Mouse (Mus musculus) 3134 (cell line): ENCODE measurements around the gene Trim17.
"Not testable (repeated sequence)": the region's sequence is repeated elsewhere in the genome, so short reads cannot be mapped to it uniquely, and the experiment has no call there.

Source experiments
- DNase-seq: peaks from one replicate; pipeline ENCODE4 v3.0.0-alpha.2; 2011; ENCODE audit warnings: low spot score; ENCODE audit not compliant: insufficient read length; ENCODE audit errors: extremely low read depth

The Trim17 gene

DNA sequence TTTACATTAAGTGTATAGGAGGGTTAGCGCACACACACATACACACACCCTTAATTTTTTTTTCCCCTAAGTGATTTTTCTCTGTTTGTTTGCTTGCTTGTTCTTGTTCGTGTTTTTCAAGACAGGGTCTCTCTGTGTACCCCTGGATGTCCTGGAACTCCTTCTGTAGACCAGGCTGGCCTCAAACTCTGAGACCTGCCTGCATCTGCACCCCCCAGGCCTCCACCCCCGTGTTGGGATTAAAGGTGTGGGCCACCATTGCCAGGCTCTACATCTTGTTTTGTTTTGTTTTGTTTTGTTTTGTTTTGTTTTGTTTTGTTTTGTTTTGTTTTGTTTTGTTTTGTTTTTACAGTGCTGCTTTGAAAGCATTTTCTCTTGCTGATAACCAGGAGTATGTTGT, 7.2 kb upstream of the Trim17 start:
- no peak for DNase-seq

GRCm38 (mm10) chr11:58947798-58948528, 6.5 kb upstream of the Trim17 start:
- no peak for DNase-seq

GRCm38 (mm10) chr11:58948542-58949479, 5.7 kb upstream of the Trim17 start, which contains the start of gene Hist3h2ba:
TSS of gene Hist3h2ba (plus strand) at chr11:58948920.
- DNase-seq: no peak

DNA sequence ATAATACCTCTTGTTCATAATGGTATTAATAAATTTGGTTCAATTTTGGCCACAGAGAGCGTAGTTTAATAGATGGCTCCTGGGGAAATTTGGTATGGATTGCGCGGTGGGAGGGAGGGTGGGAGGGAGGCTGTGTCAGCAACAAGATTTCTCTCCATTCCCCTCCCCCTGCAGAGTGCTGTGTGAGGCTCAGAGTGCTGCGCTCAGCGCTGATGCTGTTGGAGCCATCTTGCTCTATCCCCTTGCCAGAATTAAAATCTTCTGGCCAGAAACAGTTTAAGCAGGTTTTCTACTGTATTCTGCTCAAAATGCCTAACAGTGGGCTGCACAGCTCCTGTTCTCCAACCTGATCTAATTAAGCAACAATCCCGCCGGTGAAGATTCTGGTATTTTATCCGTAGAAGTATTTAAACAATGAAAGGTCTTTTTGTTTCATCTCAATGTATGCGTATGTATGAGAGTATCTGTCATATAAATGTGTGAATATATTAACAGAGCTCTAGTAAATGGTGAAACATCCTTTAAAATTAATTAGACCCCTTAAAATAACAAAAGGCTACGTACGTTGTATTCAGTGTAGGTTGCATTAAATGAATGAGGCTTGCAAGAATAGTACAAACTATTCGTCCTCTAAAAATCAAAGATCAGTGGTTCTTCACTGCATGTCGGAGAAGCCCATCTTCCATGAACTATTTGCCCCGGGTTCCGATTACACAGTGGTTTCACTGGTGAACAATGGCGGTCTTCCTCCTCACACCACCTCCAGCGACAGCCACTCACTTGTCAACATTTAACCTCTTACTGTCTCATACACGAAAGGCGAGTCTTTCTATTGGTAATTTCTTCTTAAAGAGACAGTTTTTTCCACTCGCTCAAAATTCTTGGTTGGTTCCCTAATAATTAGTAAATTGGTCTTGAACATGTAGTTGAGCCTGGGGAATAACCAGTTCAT, 4.7 kb upstream of the Trim17 start:
- DNase-seq: no peak

DNA sequence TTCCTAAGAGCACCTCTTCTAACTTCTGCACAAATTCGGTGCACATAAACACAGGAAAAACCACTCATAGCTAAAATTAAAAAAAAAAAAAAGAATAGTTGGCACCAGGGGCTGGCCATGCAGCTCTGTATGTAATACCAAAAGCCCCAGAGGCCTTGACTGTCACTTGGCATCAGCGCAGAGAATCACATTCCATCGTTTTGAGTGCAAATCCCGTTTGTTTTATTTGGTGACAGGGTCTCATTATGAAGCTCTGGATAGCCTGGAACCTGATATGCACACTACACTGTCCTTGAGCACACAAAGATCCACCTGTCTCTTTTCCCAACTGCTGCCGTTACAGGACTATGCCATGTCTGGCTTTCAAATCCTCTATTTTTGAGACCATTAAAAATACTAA, 3.3 kb upstream of the Trim17 start:
- no peak for DNase-seq

- peak; percentile 73 for DNase-seq
Observed at GRCm38 (mm10) chr11:58953351-58954169, 925 bp upstream of the Trim17 start.

DNA sequence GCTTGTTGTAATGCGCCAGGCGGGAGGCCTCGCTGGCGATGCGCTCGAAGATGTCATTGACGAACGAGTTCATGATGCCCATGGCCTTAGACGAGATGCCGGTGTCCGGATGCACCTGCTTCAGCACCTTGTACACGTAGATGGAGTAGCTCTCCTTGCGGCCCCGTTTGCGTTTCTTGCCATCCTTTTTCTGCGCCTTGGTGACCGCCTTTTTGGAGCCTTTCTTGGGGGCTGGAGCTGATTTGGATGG, 390 bp upstream of the Trim17 start:
- DNase-seq: not testable (repeated sequence)

DNA sequence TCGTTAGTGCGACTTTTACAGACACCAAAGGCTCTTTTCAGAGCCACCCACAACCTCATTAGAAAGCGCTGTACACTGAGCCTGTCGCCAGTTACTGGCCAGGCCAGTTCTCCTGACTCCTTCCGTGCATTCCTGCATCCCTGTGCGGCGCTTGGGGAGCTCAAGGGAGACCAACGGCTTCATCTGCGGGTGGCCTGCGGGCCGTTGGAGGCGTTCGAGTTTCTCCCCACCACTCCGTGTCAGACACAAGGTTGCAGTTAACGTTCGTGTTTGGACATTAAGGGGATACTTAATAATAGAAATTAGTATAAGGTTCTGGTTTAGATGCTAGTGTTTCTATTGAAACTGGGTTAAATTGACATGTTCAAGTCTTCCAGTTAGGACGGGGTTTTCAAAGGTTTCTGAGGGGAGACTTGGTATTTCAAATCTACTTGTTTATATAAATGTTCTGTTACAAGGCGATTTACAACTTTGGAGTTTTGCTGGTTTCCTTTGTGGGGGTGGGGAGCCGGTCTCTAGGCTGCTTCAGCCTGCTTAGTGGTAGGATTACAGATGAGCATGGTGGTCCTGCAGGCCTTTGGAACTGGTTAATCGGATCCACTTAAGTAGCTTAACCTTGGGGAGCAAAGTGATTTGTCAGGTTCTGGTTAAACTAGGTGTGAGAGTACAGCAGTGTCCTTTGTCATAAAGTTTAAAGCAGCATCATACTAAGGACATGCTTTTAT, 820 bp downstream of the Trim17 start:
- DNase-seq: peak; percentile 39

DNA sequence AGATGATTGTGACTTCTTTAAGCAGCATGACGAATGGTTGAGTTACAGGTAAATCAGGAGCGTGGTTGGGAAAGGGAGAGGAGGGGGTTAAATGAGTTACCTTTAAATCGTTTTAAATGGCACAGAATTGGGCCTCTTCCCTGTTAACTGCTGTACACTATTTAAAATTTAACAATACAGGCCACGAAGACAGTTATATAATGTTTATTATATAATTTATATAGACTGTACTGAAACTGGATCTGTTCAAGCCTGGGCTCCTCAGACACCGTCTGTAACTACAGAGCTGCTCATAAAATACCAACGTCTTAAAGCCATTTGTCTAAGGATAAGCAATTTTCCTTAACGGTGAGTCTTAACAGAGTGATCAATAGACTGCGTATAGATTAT, 1.4 kb downstream of the Trim17 start:
- no peak for DNase-seq

DNA sequence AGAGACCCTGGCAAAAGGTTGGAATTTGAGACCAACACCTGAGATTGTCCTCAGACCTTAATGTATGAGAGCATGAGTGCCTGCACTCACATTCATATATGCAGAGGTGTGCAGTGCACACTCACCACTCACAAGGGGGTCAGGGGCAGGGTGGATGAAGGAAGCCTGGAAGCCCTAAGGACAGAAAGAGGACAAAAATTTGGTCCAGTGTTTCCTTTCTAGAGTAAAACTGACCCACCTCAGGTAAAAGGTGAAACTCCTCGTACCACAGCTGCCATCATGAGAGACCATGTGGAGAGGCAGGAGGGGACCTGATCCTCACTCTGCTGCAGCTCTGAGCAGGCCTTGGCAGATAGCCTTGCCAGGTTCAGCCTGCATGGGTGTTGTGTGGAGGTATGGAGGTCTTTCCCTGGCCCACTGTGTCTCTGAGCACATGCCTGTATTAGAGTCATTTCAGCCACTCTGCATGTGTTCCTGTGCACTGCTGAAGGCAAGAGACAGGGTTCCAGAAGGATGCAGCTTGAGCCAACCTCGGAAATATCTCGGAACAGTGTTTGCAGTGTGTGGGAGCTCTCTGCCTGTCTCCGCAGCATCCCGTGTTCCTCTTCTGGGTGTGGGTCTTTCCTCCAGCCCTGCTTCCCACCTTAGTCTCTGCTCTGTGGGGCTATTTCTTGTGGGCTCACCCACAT, 2.9 kb downstream of the Trim17 start:
- no peak for DNase-seq

- DNase-seq: no peak
Observed at GRCm38 (mm10) chr11:58958536-58958935, 4.1 kb downstream of the Trim17 start.

DNA sequence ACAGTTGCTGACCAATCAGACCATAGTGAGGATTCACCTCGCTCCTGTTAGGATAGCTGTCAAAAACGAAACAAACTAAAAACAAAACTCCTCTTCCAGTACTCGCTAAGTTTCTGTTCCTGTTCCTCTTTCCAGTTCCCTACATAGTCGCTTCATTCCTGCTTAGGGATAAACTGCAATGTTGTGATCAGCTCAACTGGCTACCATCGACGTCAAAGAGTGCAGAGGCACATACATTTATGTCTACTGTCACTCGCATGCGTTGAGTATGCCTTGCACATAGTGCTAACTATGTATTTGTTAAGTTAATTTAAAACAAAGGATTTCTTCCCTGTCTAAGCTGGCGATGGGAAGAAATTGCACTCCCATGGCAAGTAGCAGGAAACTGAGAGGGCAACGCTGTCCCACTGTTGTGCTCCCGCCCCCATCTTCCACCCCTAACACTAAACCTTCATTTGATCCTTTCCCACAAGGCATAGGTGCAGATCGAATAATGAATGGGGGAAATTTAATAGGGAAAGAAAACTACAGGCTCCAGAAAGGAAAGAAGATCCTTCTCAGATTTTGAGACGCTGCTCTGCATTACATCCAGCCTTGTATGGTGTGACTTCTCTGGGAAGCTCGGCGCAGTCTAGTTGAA, 4.8 kb downstream of the Trim17 start:
- no peak for DNase-seq

- peak; percentile 92 for DNase-seq
Observed at GRCm38 (mm10) chr11:58959921-58960465, 5.5 kb downstream of the Trim17 start.

- DNase-seq: no peak
Observed at GRCm38 (mm10) chr11:58961364-58962177, 7.1 kb downstream of the Trim17 start.

DNA sequence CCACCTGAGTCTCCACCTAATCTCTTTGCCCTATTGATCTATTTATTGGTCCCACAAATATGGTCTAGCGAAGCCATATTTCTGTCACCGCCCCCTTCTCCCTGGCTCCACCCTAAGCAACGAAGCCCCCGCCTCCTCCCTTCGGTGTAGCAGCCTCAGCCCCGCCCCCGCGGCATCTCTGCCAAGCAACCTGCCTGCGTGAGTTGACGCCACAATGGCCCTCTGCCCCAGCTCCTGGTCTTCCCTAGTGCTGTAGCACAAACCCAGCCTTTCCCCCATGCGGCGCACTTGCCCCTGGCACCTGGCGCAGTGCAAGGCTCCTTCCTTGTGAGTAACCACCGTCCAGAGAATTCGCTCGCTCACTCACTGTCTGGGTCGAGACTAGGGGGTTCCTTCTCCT, 9.1 kb downstream of the Trim17 start:
- DNase-seq: no peak

DNA sequence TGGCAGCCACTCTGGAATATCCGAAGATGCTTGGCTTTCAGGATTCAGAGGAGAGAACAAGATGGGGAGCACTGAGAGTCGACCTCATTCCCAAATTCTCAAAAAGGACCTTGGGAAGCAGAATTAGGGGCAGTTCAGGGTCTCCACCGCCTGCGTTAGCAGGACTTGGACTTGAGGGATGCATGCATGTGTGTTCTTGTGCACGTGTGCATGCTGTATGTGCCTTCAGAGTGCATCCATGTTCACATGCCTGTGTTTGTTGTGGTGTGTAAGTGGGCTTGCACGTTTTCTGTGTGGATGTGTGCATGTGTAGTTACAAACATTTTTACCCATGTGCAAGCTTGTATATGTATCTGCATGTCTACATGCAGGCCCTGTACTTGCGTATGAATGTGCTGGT, 9.7 kb downstream of the Trim17 start:
- DNase-seq: no peak

DNA sequence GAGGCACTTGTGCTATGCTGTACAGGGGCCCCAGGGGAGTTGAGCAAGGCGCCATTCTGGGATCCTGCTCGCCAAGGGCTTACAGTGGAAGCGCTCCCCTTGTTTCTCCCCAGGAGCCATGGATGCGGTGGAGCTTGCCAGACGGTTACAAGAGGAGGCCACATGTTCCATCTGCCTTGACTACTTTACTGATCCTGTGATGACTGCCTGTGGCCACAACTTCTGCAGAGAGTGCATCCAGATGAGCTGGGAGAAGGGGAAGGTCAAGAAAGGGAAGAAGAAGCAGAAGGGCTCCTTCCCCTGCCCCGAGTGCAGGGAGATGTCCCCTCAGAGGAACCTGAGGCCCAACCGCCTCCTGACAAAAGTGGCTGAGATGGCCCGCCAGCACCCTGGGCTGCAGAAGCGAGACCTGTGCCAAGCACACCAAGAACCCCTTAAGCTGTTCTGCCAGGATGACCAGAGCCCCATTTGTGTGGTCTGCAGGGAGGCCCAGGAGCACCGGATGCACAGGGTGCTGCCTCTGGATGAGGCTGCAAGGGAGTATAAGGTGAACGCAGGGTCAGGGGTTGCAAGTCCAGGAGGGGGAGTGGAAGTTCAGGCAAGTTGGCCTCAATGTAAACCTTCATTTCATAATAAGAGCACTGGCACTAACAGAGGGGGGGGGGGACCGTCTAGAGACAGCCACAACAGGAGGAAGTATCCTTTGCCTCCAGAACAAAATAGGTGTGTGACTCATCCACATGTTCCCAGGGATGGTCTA, 10.7 kb downstream of the Trim17 start:
- no peak for DNase-seq
